In the genomic region with DNA sequence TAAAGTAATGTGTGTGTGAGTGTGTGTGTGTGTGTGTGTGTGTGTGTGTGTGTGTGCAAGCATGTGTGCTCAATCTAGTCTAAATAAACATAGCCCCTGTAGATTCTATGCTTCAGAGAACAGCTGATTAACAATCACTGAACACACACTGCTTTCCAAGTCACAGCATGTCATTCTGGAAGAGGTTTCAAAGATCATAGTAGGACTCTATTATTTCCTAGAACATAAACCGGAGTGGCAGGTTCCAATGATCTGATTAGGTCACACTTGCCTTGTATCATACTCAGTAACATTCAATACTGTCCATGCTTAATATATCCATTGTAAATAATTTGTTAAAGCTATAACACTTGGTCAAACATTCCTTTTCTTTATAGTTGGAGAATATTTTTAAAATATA, we compare ENCODE assay signal across 19 mouse cellular contexts. TPM values are rescaled to one million over a fixed set of nuclear protein-coding genes. Genes with fewer than 3 reads are reported as not detected.
DNase-seq lines count a peak whose midpoint lies in the region; ATAC-seq and TF ChIP-seq lines count a peak whose summit lies in the region.
"Had no signal": no experiment of that assay in that cellular context is flagged by ENCODE, and none has a peak within 500 bp of the region (broad histone marks: within the 10 kb centered on the region; RNA-seq: fewer than 3 reads in every experiment).

No protein-coding gene starts in this region.

- peaks cover 21% of the 10 kb centered on the region for H3K4me1 ChIP-seq in heart, embryonic 12.5 days (replicated peaks)
- H3K4me1 ChIP-seq in heart, postnatal 0 days (ENCODE audit: control insufficient read depth, insufficient read depth), result no peaks in the 10 kb centered on the region
- H3K4me1 ChIP-seq in heart, embryonic 10.5 days, result peaks cover 20% of the 10 kb centered on the region; the same call in 1 of the 2 replicates
- H3K4me1 ChIP-seq: embryonic facial prominence, embryonic 12.5 days; forebrain, embryonic 15.5 days; hindbrain, embryonic 10.5 days; hindbrain, embryonic 15.5 days had no signal

- ATAC-seq in heart, embryonic 12.5 days (ENCODE audit: insufficient number of reproducible peaks, low FRiP score), result no peak
- no peak for ATAC-seq in heart, postnatal 0 days (ENCODE audit: insufficient read depth, low read depth)
- ATAC-seq: activated CD4-positive, CD25-positive, alpha-beta regulatory T cell, adult 4 months; forebrain, embryonic 15.5 days; inflammation-experienced regulatory T-cells, adult 6 months; Patski had no signal

- H3K4me3 ChIP-seq in heart, embryonic 12.5 days, result no peak overlapping the region
- H3K4me3 ChIP-seq in heart, postnatal 0 days (ENCODE audit: low read depth, low read length), result no peak overlapping the region
- no peak overlapping the region for H3K4me3 ChIP-seq in heart, embryonic 10.5 days
- H3K4me3 ChIP-seq: embryonic facial prominence, embryonic 12.5 days; forebrain, embryonic 15.5 days; heart, adult 2 months; hindbrain, embryonic 10.5 days; hindbrain, embryonic 15.5 days had no signal

- TF ChIP-seq EP300 in heart, postnatal 0 days (IDR thresholded peaks at IDR 0.05; ENCODE audit: low read depth), result no peak

- H3K9me3 ChIP-seq in heart, embryonic 12.5 days (replicated peaks), result no peaks in the 10 kb centered on the region
- no peaks in the 10 kb centered on the region for H3K9me3 ChIP-seq in heart, postnatal 0 days (replicated peaks; ENCODE audit: control insufficient read depth, low read length)
- H3K9me3 ChIP-seq in heart, embryonic 10.5 days, result no peaks in the 10 kb centered on the region
- H3K9me3 ChIP-seq: embryonic facial prominence, embryonic 12.5 days; forebrain, embryonic 15.5 days; hindbrain, embryonic 10.5 days; hindbrain, embryonic 15.5 days had no signal

- H3K4me2 ChIP-seq in heart, embryonic 12.5 days, result no peak overlapping the region
- H3K4me2 ChIP-seq in heart, postnatal 0 days (ENCODE audit: low read depth, low read length), result no peak overlapping the region
- H3K4me2 ChIP-seq: embryonic facial prominence, embryonic 12.5 days; forebrain, embryonic 15.5 days; hindbrain, embryonic 15.5 days had no signal

- no peak for TF ChIP-seq CTCF in heart, postnatal 0 days (IDR thresholded peaks at IDR 0.05; ENCODE audit: low read depth)

- H3K27me3 ChIP-seq in heart, embryonic 12.5 days (replicated peaks), result no peaks in the 10 kb centered on the region
- H3K27me3 ChIP-seq in heart, postnatal 0 days (ENCODE audit: control insufficient read depth, insufficient read depth, low read length), result no peaks in the 10 kb centered on the region
- no peaks in the 10 kb centered on the region for H3K27me3 ChIP-seq in heart, embryonic 10.5 days (ENCODE audit: insufficient read depth, poor library complexity, severe bottlenecking)
- H3K27me3 ChIP-seq: CH12.LX; embryonic facial prominence, embryonic 12.5 days; forebrain, embryonic 15.5 days; hindbrain, embryonic 15.5 days; Patski had no signal

- peak overlapping the region; percentile 27; the same call in 1 of the 2 replicates for H3K27ac ChIP-seq in heart, embryonic 12.5 days (ENCODE audit: poor library complexity, severe bottlenecking)
- peak overlapping the region; percentile 39; the same call in 1 of the 2 replicates for H3K27ac ChIP-seq in heart, postnatal 0 days (ENCODE audit: low read depth)
- H3K27ac ChIP-seq in heart, embryonic 10.5 days, result no peak overlapping the region
- H3K27ac ChIP-seq: embryonic facial prominence, embryonic 12.5 days; forebrain, embryonic 15.5 days; heart, adult 2 months; hindbrain, embryonic 10.5 days; hindbrain, embryonic 15.5 days had no signal

- H3K9ac ChIP-seq in heart, embryonic 12.5 days, result no peak overlapping the region
- H3K9ac ChIP-seq in heart, postnatal 0 days (replicated peaks; ENCODE audit: low read depth, low read length), result no peak overlapping the region
- H3K9ac ChIP-seq: embryonic facial prominence, embryonic 12.5 days; forebrain, embryonic 15.5 days; hindbrain, embryonic 15.5 days had no signal

- no peak for DNase-seq in heart, adult 11 months
- no peak for DNase-seq in heart, postnatal 0 days (ENCODE audit: low spot score)
- no peak for DNase-seq in heart, embryonic 10.5 days (ENCODE audit: low spot score)
- DNase-seq in urinary bladder, postnatal 14 days (ENCODE audit: low spot score), result peak; percentile 12
- no peak for DNase-seq in urinary bladder, postnatal 25 days (ENCODE audit: low spot score)
- DNase-seq: cerebellum, adult 18-20 months; cerebellum, adult 9-11 months; gastrocnemius, postnatal 36 days; heart, adult 2 months; kidney, adult 2 months had no signal

- peaks cover 8% of the 10 kb centered on the region; the same call in 1 of the 2 replicates for H3K36me3 ChIP-seq in heart, embryonic 12.5 days
- 0 out of 2 replicates have a peak, but pooled peaks cover 9% of the 10 kb centered on the region for H3K36me3 ChIP-seq in heart, postnatal 0 days (replicated peaks; ENCODE audit: control insufficient read depth, insufficient read depth, low read length)
- H3K36me3 ChIP-seq in heart, embryonic 10.5 days, result peaks cover 4% of the 10 kb centered on the region; the same call in 1 of the 2 replicates
- H3K36me3 ChIP-seq: embryonic facial prominence, embryonic 12.5 days; forebrain, embryonic 15.5 days; hindbrain, embryonic 15.5 days had no signal

- 83% methylated on average over 1 of the region's 1 CpGs for WGBS in heart, embryonic 12.5 days
- WGBS in heart, postnatal 0 days, result 82% methylated on average over 1 of the region's 1 CpGs
- WGBS in heart, embryonic 10.5 days, result 97% methylated on average over 1 of the region's 1 CpGs

RNA-seq across cellular contexts. Expression of a gene that starts 47.5 kb away (rescaled TPM):
- polyA plus RNA-seq in heart, embryonic 12.5 days (2016; fragmentation: Nextera tagmentation; extraction: Ambion mirVana), result 1.9 and 2.1 TPM in 2 replicates
- total RNA-seq in heart, postnatal 0 days (2014; rRNA removed; ENCODE audit: low replicate concordance), result 5.3 and 5.6 TPM in 2 replicates
- polyA plus RNA-seq in heart, postnatal 0 days (2015; fragmentation: Nextera tagmentation; extraction: Ambion mirVana), result 0.66 and 0.81 TPM in 2 replicates
- polyA plus RNA-seq in heart, embryonic 10.5 days (2016; fragmentation: Nextera tagmentation; extraction: Ambion mirVana), result 1.8 and 2.0 TPM in 2 replicates
